Mouse (Mus musculus) activated CD4-positive, CD25-positive, alpha-beta regulatory T cell (primary cell): ENCODE measurements around the gene Surf1. TPM values are rescaled to one million over a fixed set of nuclear protein-coding genes. Genes with fewer than 3 reads are reported as not detected.

ENCODE experiments used
- polyA plus RNA-seq, 2 experiments: library from polyadenylated mRNA; unstranded; fragments of 100-300 nt; shearing (Covaris generic); gene quantifications; one replicate each; pipeline ENCODE4 v1.2.1; 2017

The Surf1 gene
- polyA plus RNA-seq = 100 to 1,000 TPM; 115 to 124 TPM

GRCm38 (mm10) chr2:26915927-26916728, at the start of gene Surf1, which contains the start of gene Surf2:
Gene Surf1, minus strand, starts transcription at chr2:26916530.
Gene Surf2, plus strand, starts transcription at chr2:26916367.

GRCm38 (mm10) chr2:26963923-26964723, 47.8 kb upstream of the Surf1 start, which contains the start of gene Rexo4:
Gene Rexo4, minus strand, starts transcription at chr2:26964386.

GRCm38 (mm10) chr2:26933304-26934055, 17.1 kb upstream of the Surf1 start, which contains the start of the genes Surf4 and Stkld1:
Gene Surf4, minus strand, starts transcription at chr2:26933928.
Gene Stkld1, plus strand, starts transcription at chr2:26934047.

GRCm38 (mm10) chr2:26910124-26910993, 6.0 kb downstream of the Surf1 start, which contains the start of the genes Med22 and Rpl7a:
Gene Med22, minus strand, starts transcription at chr2:26910677.
Gene Rpl7a, plus strand, starts transcription at chr2:26910764.

GRCm38 (mm10) chr2:26902467-26903220, 13.7 kb downstream of the Surf1 start, which contains the start of gene Surf6:
Gene Surf6, minus strand, starts transcription at chr2:26902879.

GRCm38 (mm10) chr2:26864879-26865278, 51.5 kb downstream of the Surf1 start, which contains the start of gene Abo:
Gene Abo, minus strand, starts transcription at chr2:26864979.

Other genes starting within 250 kb of the Surf1 start
- gene Lcn4, start 245.2 kb downstream of the Surf1 start, polyA plus RNA-seq = 1 to 10 TPM in 1 of 2 experiments, under 1 TPM in 1; 0.29 to 3.0 TPM
- gene Abo, start 51.6 kb downstream of the Surf1 start, polyA plus RNA-seq = not detected
- 10 to 100 TPM; 26.7 to 34.0 TPM for gene Surf6, start 13.7 kb downstream of the Surf1 start, polyA plus RNA-seq
- gene Med22, start 5.9 kb downstream of the Surf1 start, polyA plus RNA-seq = 10 to 100 TPM; 21.7 to 24.9 TPM
- 100 to 1,000 TPM; 246 to 349 TPM for gene Rpl7a, start 5.8 kb downstream of the Surf1 start, polyA plus RNA-seq
- gene Surf2, start 163 bp downstream of the Surf1 start, polyA plus RNA-seq = 10 to 100 TPM; 43.3 to 69.2 TPM
- gene Surf4, start 17.4 kb upstream of the Surf1 start, polyA plus RNA-seq = 100 to 1,000 TPM; 132 to 196 TPM
- gene Stkld1, start 17.5 kb upstream of the Surf1 start, polyA plus RNA-seq = under 1 TPM; 0.60 to 0.61 TPM
- 10 to 100 TPM; 64.3 to 65.7 TPM for gene Rexo4, start 47.9 kb upstream of the Surf1 start, polyA plus RNA-seq
- not detected for gene Adamts13, start 56.9 kb upstream of the Surf1 start, polyA plus RNA-seq
- gene Cacfd1, start 93.4 kb upstream of the Surf1 start, polyA plus RNA-seq = 10 to 100 TPM; 30.6 to 35.5 TPM
- gene Slc2a6, start 111.5 kb upstream of the Surf1 start, polyA plus RNA-seq = 1 to 10 TPM; 1.0 to 2.5 TPM
- gene Mymk, start 155.6 kb upstream of the Surf1 start, polyA plus RNA-seq = under 1 TPM in 1 of 2 experiments, not detected in 1; 0.23 TPM
- gene Adamtsl2, start 162.8 kb upstream of the Surf1 start, polyA plus RNA-seq = not detected
- 1 to 10 TPM in 1 of 2 experiments, under 1 TPM in 1; 0.37 to 1.3 TPM for gene Fam163b, start 226.0 kb upstream of the Surf1 start, polyA plus RNA-seq
- under 1 TPM in 1 of 2 experiments, not detected in 1; 0.06 TPM for gene Dbh, start 248.7 kb upstream of the Surf1 start, polyA plus RNA-seq